Mouse (Mus musculus) stomach, postnatal 0 days (tissue): ENCODE results near the gene Fam83g. TPM values are rescaled to one million over a fixed set of nuclear protein-coding genes. Genes with fewer than 3 reads are reported as not detected.

Source experiments
- ATAC-seq: fragments of 200-750 bp; cut with Nextera tagmentation; 2 replicates; pipeline ENCODE4 v1.8.0; 2017; ENCODE audit not compliant: low FRiP score, low TSS enrichment
- DNase-seq: peaks from one replicate; pipeline ENCODE4 v3.0.0-alpha.2; 2016; ENCODE audit warnings: low spot score
- H3K27ac ChIP-seq: fragments of 300-500 bp; sonication (generic); replicated peaks from 2 replicates; pipeline ENCODE4 v1.5.1; 2014; ENCODE audit warnings: mild to moderate bottlenecking, control low read depth
- H3K27me3 ChIP-seq: fragments of 300-500 bp; sonication (generic); 2 replicates; pipeline ENCODE4 v1.6.1; 2014; ENCODE audit warnings: low read length; ENCODE audit not compliant: control insufficient read depth, insufficient read depth
- H3K36me3 ChIP-seq: fragments of 300-500 bp; sonication (generic); 2 replicates; pipeline ENCODE4 v1.6.1; 2014; ENCODE audit warnings: low read length, mixed read lengths; ENCODE audit not compliant: control insufficient read depth, insufficient read depth
- H3K4me1 ChIP-seq: fragments of 300-500 bp; sonication (generic); replicated peaks from 2 replicates; pipeline ENCODE4 v1.6.1; 2014; ENCODE audit warnings: antibody characterized with exemption; ENCODE audit not compliant: control insufficient read depth, insufficient read depth
- H3K4me2 ChIP-seq: fragments of 300-500 bp; sonication (generic); replicated peaks from 2 replicates; pipeline ENCODE4 v1.6.1; 2014; ENCODE audit warnings: low read depth, mild to moderate bottlenecking, control low read depth, moderate library complexity
- H3K4me3 ChIP-seq: fragments of 300-500 bp; sonication (generic); 2 replicates; pipeline ENCODE4 v1.5.1; 2014; ENCODE audit warnings: low read depth, low read length, control low read depth
- H3K9ac ChIP-seq: fragments of 300-500 bp; sonication (generic); 2 replicates; pipeline ENCODE4 v1.6.1; 2014; ENCODE audit warnings: mild to moderate bottlenecking, low read length, control low read depth, mixed read lengths
- H3K9me3 ChIP-seq: fragments of 300-500 bp; sonication (generic); 2 replicates; pipeline ENCODE4 v1.6.1; 2016; ENCODE audit warnings: low read length; ENCODE audit not compliant: control insufficient read depth
- CTCF ChIP-seq: IDR thresholded peaks from 2 replicates; pipeline ENCODE4 v1.5.1; 2016; ENCODE audit warnings: antibody characterized with exemption, low read depth, mild to moderate bottlenecking, moderate library complexity
- EP300 ChIP-seq: optimal IDR thresholded peaks from 2 replicates; pipeline ENCODE3; 2016; ENCODE audit warnings: antibody characterized with exemption
- WGBS: fragments of 180-500 bp; shearing (Covaris S2); extraction: QIAGEN DNeasy Blood & Tissue Kit; methylation state at CpG from one replicate; pipeline ENCODE4 v1.1.7; 2014; 5-methylcytosine and 5-hydroxymethylcytosine counted together
- polyA plus RNA-seq: library from polyadenylated mRNA; unstranded; fragments of >200 nt; fragmentation: Nextera tagmentation; extraction: Ambion mirVana; gene quantifications from 2 replicates; pipeline ENCODE4 v1.2.1, GENCODE M21; 2015

Gene Fam83g
- polyA plus RNA-seq, 1 experiment from 2014 or later = 4.5 TPM

DNA sequence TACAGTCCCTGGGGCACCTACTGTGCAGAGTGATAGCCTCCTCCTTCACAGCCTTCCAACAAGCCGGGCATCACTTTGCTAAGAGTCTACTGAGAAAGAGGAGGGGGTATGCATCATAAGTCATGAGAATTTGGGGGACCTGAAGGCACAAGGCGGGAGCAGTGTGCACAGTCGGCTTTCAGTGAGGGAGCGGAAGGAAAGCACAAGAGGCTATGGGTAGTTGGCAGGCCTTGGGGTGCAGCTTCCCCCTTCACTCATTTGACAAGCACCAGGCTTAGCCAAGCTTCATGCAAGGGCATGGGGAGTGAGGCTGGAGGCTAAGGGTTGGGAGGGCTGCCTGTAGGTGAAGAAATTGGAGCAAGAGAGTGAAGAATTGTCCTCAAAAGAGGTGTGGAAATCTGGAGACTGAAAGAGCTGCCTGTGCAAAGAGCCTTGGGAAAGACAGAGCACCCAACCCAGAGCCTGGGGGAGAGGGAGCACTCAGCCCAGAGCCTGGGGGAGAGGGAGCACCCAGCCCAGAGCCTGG is 29.0 kb upstream of the Fam83g start:
- H3K36me3 ChIP-seq = no peaks in the 10 kb centered on the region
- H3K27me3 ChIP-seq = no peaks in the 10 kb centered on the region
- no peak overlapping the region for H3K4me3 ChIP-seq
- H3K9me3 ChIP-seq = no peaks in the 10 kb centered on the region
- no peak overlapping the region for H3K4me2 ChIP-seq
- H3K4me1 ChIP-seq = no peaks in the 10 kb centered on the region
- ATAC-seq (no peak), DNase-seq (no peak)
- WGBS = 85% methylated on average over 4 of the region's 4 CpGs
- TF ChIP-seq CTCF (no peak), EP300 (no peak)
- H3K9ac ChIP-seq = no peak overlapping the region
- H3K27ac ChIP-seq = no peak overlapping the region

GRCm38 (mm10) chr11:61655649-61656048 is 28.2 kb upstream of the Fam83g start:
- ATAC-seq = no peak
- WGBS = 63% methylated on average over 4 of the region's 4 CpGs
- no peaks in the 10 kb centered on the region for H3K4me1 ChIP-seq

GRCm38 (mm10) chr11:61656148-61656850 is 27.6 kb upstream of the Fam83g start:
- DNase-seq (no peak), ATAC-seq (no peak)
- H3K9me3 ChIP-seq = no peaks in the 10 kb centered on the region
- no peaks in the 10 kb centered on the region for H3K36me3 ChIP-seq
- H3K27me3 ChIP-seq = no peaks in the 10 kb centered on the region
- no peak overlapping the region for H3K4me3 ChIP-seq
- no peaks in the 10 kb centered on the region for H3K4me1 ChIP-seq
- no peak overlapping the region for H3K9ac ChIP-seq
- H3K27ac ChIP-seq = no peak overlapping the region
- no peak overlapping the region for H3K4me2 ChIP-seq
- no peak for TF ChIP-seq CTCF
- no peak for TF ChIP-seq EP300
- 55% methylated on average over 6 of the region's 6 CpGs for WGBS

More at GRCm38 (mm10) chr11:61655649-61656048, 28.2 kb upstream of the Fam83g start:
- Histone ChIP-seq H3K9me3 (no peaks in the 10 kb centered on the region), H3K36me3 (no peaks in the 10 kb centered on the region), H3K9ac (no peak overlapping the region), H3K4me3 (no peak overlapping the region), H3K27ac (no peak overlapping the region), H3K27me3 (no peaks in the 10 kb centered on the region), H3K4me2 (no peak overlapping the region)
- TF ChIP-seq CTCF (no peak), EP300 (no peak)
- no peak for DNase-seq

GRCm38 (mm10) chr11:61657432-61657831 is 26.5 kb upstream of the Fam83g start:
- Histone ChIP-seq H3K4me3 (no peak overlapping the region), H3K4me1 (no peaks in the 10 kb centered on the region), H3K4me2 (no peak overlapping the region), H3K36me3 (no peaks in the 10 kb centered on the region), H3K27me3 (no peaks in the 10 kb centered on the region), H3K9ac (no peak overlapping the region), H3K9me3 (no peaks in the 10 kb centered on the region), H3K27ac (no peak overlapping the region)
- WGBS = 60% methylated on average over 2 of the region's 2 CpGs
- ATAC-seq (no peak), DNase-seq (no peak)
- TF ChIP-seq EP300 (no peak), CTCF (no peak)

- ATAC-seq (no peak), DNase-seq (no peak)
- WGBS = 88% methylated on average over 3 of the region's 3 CpGs
- Histone ChIP-seq H3K4me2 (no peak overlapping the region), H3K36me3 (no peaks in the 10 kb centered on the region), H3K9me3 (no peaks in the 10 kb centered on the region), H3K4me1 (no peaks in the 10 kb centered on the region), H3K9ac (no peak overlapping the region), H3K27ac (no peak overlapping the region), H3K27me3 (no peaks in the 10 kb centered on the region), H3K4me3 (no peak overlapping the region)
- TF ChIP-seq CTCF (no peak), EP300 (no peak)
These were observed 25.4 kb upstream of the Fam83g start for GRCm38 (mm10) chr11:61658360-61658922.
